Mouse (Mus musculus) left cerebral cortex, adult 11 months (tissue): ENCODE measurements at regions not wholly inside any gene's neighbourhood (a gene's known extent, or its start where the extent isn't known, plus 50 kb on each side); places are given as distances from the start of the nearest gene placed in this dataset.

Experiments used
- DNase-seq: peaks from one replicate; pipeline ENCODE4 v3.0.0; 2022; ENCODE audit warnings: low spot score

DNA sequence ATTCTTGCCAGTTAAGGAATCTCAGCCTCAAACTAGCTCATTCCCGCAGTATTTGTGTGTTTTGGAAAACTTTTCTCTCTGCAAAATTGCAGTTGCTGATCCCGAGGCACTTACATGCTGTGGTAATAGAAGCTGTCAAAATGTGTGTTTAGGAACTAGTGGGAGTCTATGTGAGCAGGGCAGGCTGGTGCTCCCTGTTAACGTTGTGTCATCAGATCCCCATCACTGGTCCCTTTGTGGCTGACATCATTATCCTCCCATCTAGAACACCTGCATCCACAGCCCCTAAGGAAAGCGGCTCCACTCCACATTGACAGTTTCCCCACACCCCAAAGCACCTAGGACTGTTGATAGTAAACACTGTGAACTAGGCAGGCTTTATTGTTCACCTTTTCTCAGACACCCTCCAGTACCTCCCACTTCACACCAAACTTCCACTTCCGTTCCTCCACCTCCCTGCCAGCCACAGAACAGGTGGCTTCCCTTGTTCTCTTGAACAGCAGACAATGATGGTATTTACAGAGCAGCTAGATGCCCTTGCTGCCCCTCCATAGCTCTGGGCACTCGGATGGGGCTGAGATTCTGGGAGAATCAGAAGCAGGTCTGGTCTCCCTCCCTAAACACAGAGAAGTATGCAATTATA is 275.8 kb downstream of the Gm19410 start:
- no peak for DNase-seq

DNA sequence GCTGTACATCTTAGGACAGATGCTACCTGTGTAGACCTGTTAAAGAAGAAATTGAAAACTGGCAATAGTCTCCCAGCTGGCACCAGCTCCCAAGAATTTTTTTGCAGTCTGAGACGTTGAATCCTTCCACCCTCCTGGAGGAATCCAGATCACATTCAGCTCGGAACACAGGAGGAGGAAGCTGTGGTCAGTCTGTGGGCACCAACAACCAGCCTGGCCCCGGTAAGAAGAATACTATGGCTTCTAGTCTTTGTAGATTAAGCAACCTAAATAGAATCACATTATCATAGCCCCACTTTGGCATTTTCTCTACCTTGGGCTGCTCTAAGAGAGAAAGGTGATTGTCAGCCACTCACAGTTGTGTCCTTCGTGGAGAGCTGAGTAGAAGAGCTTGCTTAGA is 277.0 kb downstream of the Gm19410 start:
- no peak for DNase-seq
